Mouse (Mus musculus): ENCODE measurements at regions not wholly inside any gene's neighbourhood (a gene's known extent, or its start where the extent isn't known, plus 50 kb on each side); places are given as distances from the start of the nearest gene placed in this dataset.

DNA sequence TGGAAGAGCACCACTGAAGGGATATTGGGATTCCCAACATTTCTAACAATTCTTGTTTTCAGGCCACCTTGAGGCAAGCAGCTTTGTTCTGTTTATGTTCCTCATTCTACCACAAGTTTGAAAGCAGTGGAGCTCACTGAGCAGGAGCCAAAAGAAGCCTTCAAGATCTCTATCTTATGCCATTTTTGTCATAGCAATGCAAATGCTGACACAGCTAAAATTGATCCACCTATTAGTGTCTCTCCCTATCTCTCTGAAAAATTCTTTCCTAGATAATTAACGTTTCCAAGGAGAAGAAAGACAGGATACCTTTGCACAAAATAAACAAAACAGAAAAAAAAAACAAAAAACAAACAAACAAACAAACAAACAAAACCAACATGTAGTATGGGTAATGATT lies 375.2 kb downstream of the Fam84a start:
- TF ChIP-seq CTCF (IDR thresholded peaks at IDR 0.05; ENCODE audit: low read depth, low read length) = no peak
- TF ChIP-seq POLR2A (IDR thresholded peaks at IDR 0.05; ENCODE audit: borderline replicate concordance, low read depth, low read length) = no peak
